ENCODE assay signal across 11 mouse cellular contexts in the genomic region with DNA sequence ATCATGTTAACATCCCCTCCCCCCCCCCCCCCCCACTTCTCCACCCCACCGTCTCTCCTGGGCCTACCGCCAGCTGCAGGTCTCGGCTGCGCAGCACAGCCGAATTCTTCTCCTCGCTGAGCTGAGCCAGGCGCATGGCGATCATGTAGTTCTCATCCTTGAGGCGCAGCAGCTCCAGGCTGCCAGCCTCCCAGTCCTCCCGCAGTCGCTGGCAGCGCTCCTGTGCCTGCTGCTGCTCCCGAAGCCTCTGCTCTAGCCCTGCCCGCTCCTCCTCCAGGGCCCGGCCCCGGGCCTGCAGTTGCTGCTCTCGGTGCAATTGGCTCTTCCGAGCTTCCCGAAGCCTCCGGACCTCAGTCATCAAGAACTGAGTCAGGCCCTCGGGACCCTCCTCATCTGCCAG. TPM values are rescaled to one million over a fixed set of nuclear protein-coding genes. Genes with fewer than 3 reads are reported as not detected.
DNase-seq lines count a peak whose midpoint lies in the region; ATAC-seq lines count a peak whose summit lies in the region.
"Had no signal": no experiment of that assay in that cellular context is flagged by ENCODE, and none has a peak within 500 bp of the region (broad histone marks: within the 10 kb centered on the region; RNA-seq: fewer than 3 reads in every experiment).

No protein-coding gene starts in this region.

- H3K27ac ChIP-seq in midbrain, embryonic 11.5 days (ENCODE audit: low read depth, low read length), result no peak overlapping the region
- H3K27ac ChIP-seq in midbrain, embryonic 16.5 days (ENCODE audit: low read length), result no peak overlapping the region
- H3K27ac ChIP-seq in forebrain, embryonic 15.5 days (replicated peaks), result peak overlapping the region; percentile 43; the same call in 1 of the 2 replicates

- intact Hi-C loops in heart, postnatal 10 days (cut with DNase I), result no loop called here

- H3K9ac ChIP-seq in midbrain, embryonic 11.5 days (ENCODE audit: low read length), result no peak overlapping the region
- no peak overlapping the region for H3K9ac ChIP-seq in midbrain, embryonic 16.5 days (ENCODE audit: low read depth, low read length)
- H3K9ac ChIP-seq in forebrain, embryonic 15.5 days (replicated peaks), result no peak overlapping the region

- peak; percentile 93 for DNase-seq in heart, adult 11 months
- no peak for DNase-seq in heart, postnatal 10 days
- DNase-seq in midbrain, embryonic 11.5 days (ENCODE audit: low spot score, missing footprints), result peak; percentile 86
- peak; percentile 71 to 72 for DNase-seq in right cerebral cortex, postnatal 10 days (ENCODE audit: low spot score in 2 of 2)
- DNase-seq in frontal cortex, postnatal 25 days (ENCODE audit: low spot score in 2 of 2), result no peak
- DNase-seq: adrenal gland, postnatal 14 days; kidney, adult 11 months had no signal

- peaks cover 25% of the 10 kb centered on the region for H3K27me3 ChIP-seq in midbrain, embryonic 11.5 days (ENCODE audit: control insufficient read depth, insufficient read depth, low read length)
- H3K27me3 ChIP-seq in midbrain, embryonic 16.5 days (ENCODE audit: control insufficient read depth, insufficient read depth, low read depth, low read length), result peaks cover 26% of the 10 kb centered on the region
- H3K27me3 ChIP-seq in forebrain, embryonic 15.5 days, result peaks cover 27% of the 10 kb centered on the region

- H3K4me1 ChIP-seq in midbrain, embryonic 11.5 days (ENCODE audit: control insufficient read depth, insufficient read depth, low read length), result peaks cover 27% of the 10 kb centered on the region
- H3K4me1 ChIP-seq in midbrain, embryonic 16.5 days (ENCODE audit: control insufficient read depth, insufficient read depth, low read length), result peaks cover 15% of the 10 kb centered on the region
- H3K4me1 ChIP-seq in forebrain, embryonic 15.5 days, result peaks cover 30% of the 10 kb centered on the region

- H3K9me3 ChIP-seq in midbrain, embryonic 11.5 days (ENCODE audit: control insufficient read depth, low read length), result no peaks in the 10 kb centered on the region
- no peaks in the 10 kb centered on the region for H3K9me3 ChIP-seq in midbrain, embryonic 16.5 days (replicated peaks; ENCODE audit: control insufficient read depth, low read length, poor library complexity, severe bottlenecking)
- no peaks in the 10 kb centered on the region for H3K9me3 ChIP-seq in forebrain, embryonic 15.5 days

- H3K4me2 ChIP-seq in midbrain, embryonic 11.5 days, result no peak overlapping the region
- no peak overlapping the region for H3K4me2 ChIP-seq in midbrain, embryonic 16.5 days (ENCODE audit: low read length)
- H3K4me2 ChIP-seq in forebrain, embryonic 15.5 days (replicated peaks), result no peak overlapping the region
- H3K4me2 ChIP-seq: liver, embryonic 11.5 days had no signal

- H3K4me3 ChIP-seq in midbrain, embryonic 11.5 days (ENCODE audit: low read depth, low read length), result no peak overlapping the region
- H3K4me3 ChIP-seq in midbrain, embryonic 16.5 days (ENCODE audit: low read depth, low read length), result no peak overlapping the region
- no peak overlapping the region for H3K4me3 ChIP-seq in forebrain, embryonic 15.5 days

- H3K36me3 ChIP-seq in midbrain, embryonic 11.5 days (ENCODE audit: control insufficient read depth, insufficient read depth, low read length), result no peaks in the 10 kb centered on the region
- H3K36me3 ChIP-seq in midbrain, embryonic 16.5 days (ENCODE audit: control insufficient read depth, insufficient read depth, low read length), result no peaks in the 10 kb centered on the region
- H3K36me3 ChIP-seq in forebrain, embryonic 15.5 days, result no peaks in the 10 kb centered on the region

- ATAC-seq in midbrain, embryonic 11.5 days (ENCODE audit: low FRiP score), result no peak
- no peak for ATAC-seq in midbrain, embryonic 16.5 days
- no peak for ATAC-seq in forebrain, embryonic 15.5 days (replicated peaks)
- no peak for ATAC-seq in erythroid progenitor cell, adult 5-6 weeks (replicated peaks; ENCODE audit: low FRiP score, poor library complexity, severe bottlenecking)

- WGBS in midbrain, embryonic 11.5 days, result 49% methylated on average over 21 of the region's 21 CpGs
- WGBS in midbrain, embryonic 16.5 days, result 26% methylated on average over 21 of the region's 21 CpGs
- WGBS in forebrain, embryonic 15.5 days, result 34% methylated on average over 21 of the region's 21 CpGs

RNA-seq across cellular contexts. Expression of gene Card10, which starts 3.8 kb away (rescaled TPM):
- 10 to 100 TPM; 18.8 to 20.4 TPM for total RNA-seq in heart, postnatal 10 days (2021)
- polyA plus RNA-seq in midbrain, embryonic 11.5 days (2014; fragmentation: Nextera tagmentation; extraction: Ambion mirVana), result 1.3 and 1.5 TPM in 2 replicates
- 1.8 and 2.2 TPM in 2 replicates for polyA plus RNA-seq in midbrain, embryonic 16.5 days (2015; fragmentation: Nextera tagmentation; extraction: Ambion mirVana)
- 1.3 and 1.7 TPM in 2 replicates for polyA plus RNA-seq in forebrain, embryonic 15.5 days (2015; fragmentation: Nextera tagmentation; extraction: Ambion mirVana)
- 0.42 and 0.72 TPM in 2 replicates for total RNA-seq in erythroid progenitor cell, adult 5-6 weeks (2015; ENCODE audit: low replicate concordance)
- not detected in 2 replicates for total RNA-seq in erythroid progenitor cell, adult 5-6 weeks (2017; ENCODE audit: low replicate concordance)

RNA-seq across cellular contexts. Expression of gene Mfng, which starts 25.8 kb away (rescaled TPM):
- total RNA-seq in heart, postnatal 10 days (2021), result 10 to 100 TPM; 19.3 to 24.0 TPM
- 57.2 and 61.8 TPM in 2 replicates for polyA plus RNA-seq in midbrain, embryonic 11.5 days (2014; fragmentation: Nextera tagmentation; extraction: Ambion mirVana)
- polyA plus RNA-seq in midbrain, embryonic 16.5 days (2015; fragmentation: Nextera tagmentation; extraction: Ambion mirVana), result 13.5 and 19.7 TPM in 2 replicates
- 77.9 and 85.9 TPM in 2 replicates for polyA plus RNA-seq in forebrain, embryonic 15.5 days (2015; fragmentation: Nextera tagmentation; extraction: Ambion mirVana)
- total RNA-seq in erythroid progenitor cell, adult 5-6 weeks (2015; ENCODE audit: low replicate concordance), result 1.7 and 1.8 TPM in 2 replicates
- total RNA-seq in erythroid progenitor cell, adult 5-6 weeks (2017; ENCODE audit: low replicate concordance), result 2.3 TPM in 1 of 2 replicates, not detected in the other

RNA-seq across cellular contexts. Expression of gene Cdc42ep1, which starts 43.4 kb away (rescaled TPM):
- 10 to 100 TPM; 63.9 to 68.5 TPM for total RNA-seq in heart, postnatal 10 days (2021)
- 6.4 and 9.0 TPM in 2 replicates for polyA plus RNA-seq in midbrain, embryonic 11.5 days (2014; fragmentation: Nextera tagmentation; extraction: Ambion mirVana)
- polyA plus RNA-seq in midbrain, embryonic 16.5 days (2015; fragmentation: Nextera tagmentation; extraction: Ambion mirVana), result 11.4 and 13.6 TPM in 2 replicates
- polyA plus RNA-seq in forebrain, embryonic 15.5 days (2015; fragmentation: Nextera tagmentation; extraction: Ambion mirVana), result 7.6 and 9.0 TPM in 2 replicates
- total RNA-seq in erythroid progenitor cell, adult 5-6 weeks (2015; ENCODE audit: low replicate concordance), result not detected in 2 replicates
- total RNA-seq in erythroid progenitor cell, adult 5-6 weeks (2017; ENCODE audit: low replicate concordance), result not detected in 2 replicates

RNA-seq across cellular contexts. Expression of gene Lgals2, which starts 56.3 kb away (rescaled TPM):
- total RNA-seq in heart, postnatal 10 days (2021), result under 1 TPM in 1 of 2 experiments, not detected in 1; 0.64 TPM
- not detected in 2 replicates for polyA plus RNA-seq in midbrain, embryonic 11.5 days (2014; fragmentation: Nextera tagmentation; extraction: Ambion mirVana)
- polyA plus RNA-seq in midbrain, embryonic 16.5 days (2015; fragmentation: Nextera tagmentation; extraction: Ambion mirVana), result not detected in 2 replicates
- not detected in 2 replicates for polyA plus RNA-seq in forebrain, embryonic 15.5 days (2015; fragmentation: Nextera tagmentation; extraction: Ambion mirVana)
- total RNA-seq in erythroid progenitor cell, adult 5-6 weeks (2015; ENCODE audit: low replicate concordance), result not detected in 2 replicates
- not detected in 2 replicates for total RNA-seq in erythroid progenitor cell, adult 5-6 weeks (2017; ENCODE audit: low replicate concordance)

Comparison
In these comparisons a context has a peak if more than half of its experiments do, and no peak if none do; other contexts are left out.
1. DNase-seq: peak in heart, adult 11 months (single experiment), midbrain, embryonic 11.5 days (single experiment) and right cerebral cortex, postnatal 10 days (2 of 2); none in heart, postnatal 10 days (0 of 2) and frontal cortex, postnatal 25 days (0 of 2).